Mouse (Mus musculus): ENCODE results near the gene Ufsp2. TPM values are rescaled to one million over a fixed set of nuclear protein-coding genes. Genes with fewer than 3 reads are reported as not detected.

Gene Ufsp2
- polyA plus RNA-seq (2014; fragmentation: Nextera tagmentation; extraction: Ambion mirVana) = 67.1 and 71.1 TPM in 2 replicates

GRCm38 (mm10) chr8:45975126-45975836 is at the start of gene Ufsp2, which contains the start of gene 1700029J07Rik:
Gene Ufsp2 (plus strand): TSS chr8:45975528.
Gene 1700029J07Rik (minus strand): TSS chr8:45975252.
- DNase-seq (ENCODE audit: low spot score) (peak; percentile 94), ATAC-seq (replicated peaks; ENCODE audit: low FRiP score) (peak; percentile 97)
- peaks cover 12% of the 10 kb centered on the region for H3K36me3 ChIP-seq (ENCODE audit: control insufficient read depth, insufficient read depth, low read length)
- WGBS = under 1% methylated on average over 57 of the region's 57 CpGs
- peak within 1 kb of the TSS; percentile 85 for H3K4me2 ChIP-seq
- no peaks in the 10 kb centered on the region for H3K9me3 ChIP-seq (ENCODE audit: control insufficient read depth, low read length)
- no peaks in the 10 kb centered on the region for H3K27me3 ChIP-seq (replicated peaks; ENCODE audit: control insufficient read depth, insufficient read depth, low read length)
- H3K27ac ChIP-seq (ENCODE audit: low read depth, low read length) = peak within 1 kb of the TSS; percentile 74
- H3K4me1 ChIP-seq (replicated peaks; ENCODE audit: control insufficient read depth, insufficient read depth, low read length) = peaks cover 6% of the 10 kb centered on the region; the same call in 1 of the 2 replicates
- H3K9ac ChIP-seq (ENCODE audit: low read depth, low read length) = peak within 1 kb of the TSS; percentile 78
- H3K4me3 ChIP-seq (ENCODE audit: low read depth, low read length) = peak within 1 kb of the TSS; percentile 74

- Histone ChIP-seq H3K9ac (ENCODE audit: low read depth, low read length) (no peak within 1 kb of the TSS), H3K4me2 (peak within 1 kb of the TSS; percentile 35), H3K4me3 (ENCODE audit: low read depth, low read length) (no peak within 1 kb of the TSS), H3K27me3 (replicated peaks; ENCODE audit: control insufficient read depth, insufficient read depth, low read length) (no peaks in the 10 kb centered on the region), H3K9me3 (ENCODE audit: control insufficient read depth, low read length) (0 out of 2 replicates have a peak, but pooled peaks cover 6% of the 10 kb centered on the region), H3K36me3 (ENCODE audit: control insufficient read depth, insufficient read depth, low read length) (no peaks in the 10 kb centered on the region), H3K4me1 (replicated peaks; ENCODE audit: control insufficient read depth, insufficient read depth, low read length) (no peaks in the 10 kb centered on the region), H3K27ac (ENCODE audit: low read depth, low read length) (no peak within 1 kb of the TSS)
- peak; percentile 69 for ATAC-seq (replicated peaks; ENCODE audit: low FRiP score)
- WGBS = 9% methylated on average over 23 of the region's 23 CpGs
- DNase-seq (ENCODE audit: low spot score) = peak; percentile 90
Observed at GRCm38 (mm10) chr8:45934582-45935014, 40.7 kb upstream of the Ufsp2 start, which contains the start of gene Ccdc110. Gene Ccdc110 (plus strand): TSS chr8:45934619.

- H3K4me2 ChIP-seq = no peak overlapping the region
- no peaks in the 10 kb centered on the region for H3K36me3 ChIP-seq (ENCODE audit: control insufficient read depth, insufficient read depth, low read length)
- H3K9me3 ChIP-seq (ENCODE audit: control insufficient read depth, low read length) = no peaks in the 10 kb centered on the region
- H3K27me3 ChIP-seq (replicated peaks; ENCODE audit: control insufficient read depth, insufficient read depth, low read length) = no peaks in the 10 kb centered on the region
- no peak overlapping the region for H3K4me3 ChIP-seq (ENCODE audit: low read depth, low read length)
- H3K9ac ChIP-seq (ENCODE audit: low read depth, low read length) = no peak overlapping the region
- ATAC-seq (replicated peaks; ENCODE audit: low FRiP score) = no peak
- H3K4me1 ChIP-seq (replicated peaks; ENCODE audit: control insufficient read depth, insufficient read depth, low read length) = no peaks in the 10 kb centered on the region
- WGBS = 85% methylated on average over 9 of the region's 9 CpGs
- no peak overlapping the region for H3K27ac ChIP-seq (ENCODE audit: low read depth, low read length)
- no peak for DNase-seq (ENCODE audit: low spot score)
Observed at GRCm38 (mm10) chr8:45936986-45937385, 38.3 kb upstream of the Ufsp2 start.

- DNase-seq (ENCODE audit: low spot score) (no peak), ATAC-seq (replicated peaks; ENCODE audit: low FRiP score) (no peak)
- Histone ChIP-seq H3K4me1 (replicated peaks; ENCODE audit: control insufficient read depth, insufficient read depth, low read length) (no peaks in the 10 kb centered on the region), H3K4me2 (no peak overlapping the region), H3K27me3 (replicated peaks; ENCODE audit: control insufficient read depth, insufficient read depth, low read length) (no peaks in the 10 kb centered on the region), H3K27ac (ENCODE audit: low read depth, low read length) (no peak overlapping the region), H3K9me3 (ENCODE audit: control insufficient read depth, low read length) (no peaks in the 10 kb centered on the region), H3K4me3 (ENCODE audit: low read depth, low read length) (no peak overlapping the region), H3K9ac (ENCODE audit: low read depth, low read length) (no peak overlapping the region), H3K36me3 (ENCODE audit: control insufficient read depth, insufficient read depth, low read length) (no peaks in the 10 kb centered on the region)
- 85% methylated on average over 4 of the region's 4 CpGs for WGBS
Observed at GRCm38 (mm10) chr8:45946283-45946682, 29.0 kb upstream of the Ufsp2 start.

- no peak for ATAC-seq (replicated peaks; ENCODE audit: low FRiP score)
Observed at GRCm38 (mm10) chr8:45950622-45951021, 24.7 kb upstream of the Ufsp2 start.

GRCm38 (mm10) chr8:45970894-45971293 is 4.4 kb upstream of the Ufsp2 start:
- 93% methylated on average over 12 of the region's 12 CpGs for WGBS
- H3K4me1 ChIP-seq (replicated peaks; ENCODE audit: control insufficient read depth, insufficient read depth, low read length) = peaks cover under 1% of the 10 kb centered on the region; the same call in 1 of the 2 replicates
- H3K9me3 ChIP-seq (ENCODE audit: control insufficient read depth, low read length) = no peaks in the 10 kb centered on the region
- DNase-seq (ENCODE audit: low spot score) = no peak
- no peak overlapping the region for H3K27ac ChIP-seq (ENCODE audit: low read depth, low read length)
- no peaks in the 10 kb centered on the region for H3K27me3 ChIP-seq (replicated peaks; ENCODE audit: control insufficient read depth, insufficient read depth, low read length)
- H3K4me2 ChIP-seq = no peak overlapping the region
- H3K4me3 ChIP-seq (ENCODE audit: low read depth, low read length) = no peak overlapping the region
- ATAC-seq (replicated peaks; ENCODE audit: low FRiP score) = no peak
- H3K9ac ChIP-seq (ENCODE audit: low read depth, low read length) = no peak overlapping the region
- no peaks in the 10 kb centered on the region for H3K36me3 ChIP-seq (ENCODE audit: control insufficient read depth, insufficient read depth, low read length)

More at GRCm38 (mm10) chr8:45950622-45951021, 24.7 kb upstream of the Ufsp2 start:
- Histone ChIP-seq H3K9ac (ENCODE audit: low read depth, low read length) (no peak overlapping the region), H3K4me3 (ENCODE audit: low read depth, low read length) (no peak overlapping the region), H3K36me3 (ENCODE audit: control insufficient read depth, insufficient read depth, low read length) (no peaks in the 10 kb centered on the region), H3K9me3 (ENCODE audit: control insufficient read depth, low read length) (no peaks in the 10 kb centered on the region), H3K4me2 (no peak overlapping the region), H3K27me3 (replicated peaks; ENCODE audit: control insufficient read depth, insufficient read depth, low read length) (no peaks in the 10 kb centered on the region), H3K27ac (ENCODE audit: low read depth, low read length) (no peak overlapping the region), H3K4me1 (replicated peaks; ENCODE audit: control insufficient read depth, insufficient read depth, low read length) (no peaks in the 10 kb centered on the region)
- no peak for DNase-seq (ENCODE audit: low spot score)
- WGBS = 46% methylated on average over 2 of the region's 2 CpGs

- 77% methylated on average over 8 of the region's 8 CpGs for WGBS
- H3K4me2 ChIP-seq = peak overlapping the region; percentile 85
- H3K4me1 ChIP-seq (replicated peaks; ENCODE audit: control insufficient read depth, insufficient read depth, low read length) = peaks cover 6% of the 10 kb centered on the region; the same call in 1 of the 2 replicates
- peak overlapping the region; percentile 78; the same call in 1 of the 2 replicates for H3K9ac ChIP-seq (ENCODE audit: low read depth, low read length)
- H3K27ac ChIP-seq (ENCODE audit: low read depth, low read length) = no peak overlapping the region
- ATAC-seq (replicated peaks; ENCODE audit: low FRiP score) = no peak
- no peaks in the 10 kb centered on the region for H3K27me3 ChIP-seq (replicated peaks; ENCODE audit: control insufficient read depth, insufficient read depth, low read length)
- H3K4me3 ChIP-seq (ENCODE audit: low read depth, low read length) = peak overlapping the region; percentile 74; the same call in 1 of the 2 replicates
- peaks cover 10% of the 10 kb centered on the region for H3K36me3 ChIP-seq (ENCODE audit: control insufficient read depth, insufficient read depth, low read length)
- no peak for DNase-seq (ENCODE audit: low spot score)
- H3K9me3 ChIP-seq (ENCODE audit: control insufficient read depth, low read length) = no peaks in the 10 kb centered on the region
Observed at GRCm38 (mm10) chr8:45973988-45974505, 1.3 kb upstream of the Ufsp2 start.

GRCm38 (mm10) chr8:45975837-45976468 is 625 bp downstream of the Ufsp2 start:
- Histone ChIP-seq H3K27ac (ENCODE audit: low read depth, low read length) (no peak overlapping the region), H3K36me3 (ENCODE audit: control insufficient read depth, insufficient read depth, low read length) (peaks cover 15% of the 10 kb centered on the region), H3K9ac (ENCODE audit: low read depth, low read length) (peak overlapping the region; percentile 78), H3K4me3 (ENCODE audit: low read depth, low read length) (peak overlapping the region; percentile 74), H3K27me3 (replicated peaks; ENCODE audit: control insufficient read depth, insufficient read depth, low read length) (no peaks in the 10 kb centered on the region), H3K4me2 (peak overlapping the region; percentile 85), H3K4me1 (replicated peaks; ENCODE audit: control insufficient read depth, insufficient read depth, low read length) (peaks cover 6% of the 10 kb centered on the region; the same call in 1 of the 2 replicates), H3K9me3 (ENCODE audit: control insufficient read depth, low read length) (no peaks in the 10 kb centered on the region)
- no peak for DNase-seq (ENCODE audit: low spot score)
- WGBS = 53% methylated on average over 11 of the region's 11 CpGs
- ATAC-seq (replicated peaks; ENCODE audit: low FRiP score) = peak; percentile 47

All from liver, embryonic 11.5 days (tissue).